Mouse (Mus musculus): ENCODE measurements around the gene Casp8ap2. TPM values are rescaled to one million over a fixed set of nuclear protein-coding genes. Genes with fewer than 3 reads are reported as not detected.

The Casp8ap2 gene
- total RNA-seq, 4 experiments from 2014 or later = 9.6 to 11.3 (median 10.1) TPM

DNA sequence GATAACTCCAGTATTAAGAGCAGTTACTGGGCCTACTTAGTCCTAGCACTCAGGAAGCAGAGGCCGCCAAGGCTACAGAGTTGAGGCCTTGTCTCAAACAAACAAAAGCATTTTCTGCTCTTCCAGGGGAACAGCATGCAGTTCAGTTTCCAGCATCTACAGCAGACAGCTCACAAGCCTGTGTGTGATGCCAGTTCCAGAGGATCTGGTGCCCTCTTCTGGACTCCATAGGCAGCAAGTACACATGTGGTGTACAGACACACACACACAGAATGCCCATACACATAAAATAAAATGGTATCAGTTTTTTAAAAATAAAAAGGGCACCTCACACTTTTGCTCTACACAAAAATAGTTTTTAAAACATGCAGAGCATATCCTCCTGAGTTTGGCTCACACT lies 53.0 kb downstream of the Casp8ap2 start:
- no peak for DNase-seq (ENCODE audit: low spot score in 2 of 2)

DNA sequence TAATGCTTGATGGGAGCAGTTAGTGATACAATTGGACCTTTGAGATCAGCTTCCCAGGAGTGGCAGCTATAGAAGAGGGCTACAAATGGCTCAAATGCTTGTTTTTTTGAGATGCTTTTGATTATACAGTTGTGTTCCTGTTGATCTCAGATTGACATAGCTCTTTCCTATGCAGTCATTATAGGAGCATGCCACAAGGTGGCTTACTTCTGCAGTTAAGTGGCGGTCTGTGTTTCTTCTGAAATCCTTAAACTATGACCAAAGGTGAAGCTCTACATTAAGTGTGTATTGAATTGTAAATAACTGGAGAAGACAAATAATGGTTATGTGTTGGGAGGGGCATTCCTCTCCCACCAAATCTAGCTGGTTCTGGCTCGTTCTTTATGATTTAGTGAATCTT lies 54.6 kb downstream of the Casp8ap2 start:
- no peak for DNase-seq (ENCODE audit: low spot score in 2 of 2)

- DNase-seq (ENCODE audit: low spot score in 2 of 2) = no peak
Observed at GRCm38 (mm10) chr4:32674025-32674424, 58.8 kb downstream of the Casp8ap2 start.

DNA sequence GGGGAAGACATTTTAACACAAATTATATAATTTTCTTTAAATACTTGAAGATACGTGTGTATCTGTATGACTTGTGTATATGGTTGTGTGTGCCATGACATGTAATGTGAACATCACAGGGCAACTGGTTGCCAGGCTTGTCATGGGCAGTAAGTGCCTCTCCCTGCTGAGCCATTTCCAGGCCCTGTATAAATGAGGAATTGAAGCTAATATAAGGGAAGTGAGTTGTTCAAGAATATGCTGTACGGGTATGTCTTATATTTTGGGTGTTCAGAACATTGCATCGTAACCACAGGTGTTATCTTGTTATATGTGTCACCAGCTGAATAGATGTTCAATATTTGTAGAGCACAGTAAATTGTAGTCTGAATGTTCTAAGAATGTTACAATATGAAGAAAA lies 62.2 kb downstream of the Casp8ap2 start:
- DNase-seq (ENCODE audit: low spot score in 2 of 2) = no peak

DNA sequence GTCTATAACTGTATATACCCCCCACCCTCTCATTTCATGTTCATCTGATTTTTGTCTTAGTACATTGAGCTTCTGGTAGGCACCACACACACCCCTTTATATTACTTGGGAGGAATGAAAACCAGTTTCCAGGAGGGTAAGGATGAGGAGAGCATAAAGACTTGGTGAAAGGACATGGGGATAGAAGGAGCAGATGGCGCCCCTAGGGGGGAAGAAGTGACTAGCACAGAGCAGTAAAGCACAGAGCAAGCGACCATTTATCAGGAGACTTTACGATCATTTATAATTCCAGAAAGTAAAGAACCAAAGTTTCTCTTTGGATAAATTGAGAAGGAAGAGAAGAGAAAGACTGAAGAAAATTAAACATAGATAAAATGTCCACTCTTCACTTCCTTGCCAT lies 65.6 kb downstream of the Casp8ap2 start:
- no peak for DNase-seq (ENCODE audit: low spot score in 2 of 2)

DNA sequence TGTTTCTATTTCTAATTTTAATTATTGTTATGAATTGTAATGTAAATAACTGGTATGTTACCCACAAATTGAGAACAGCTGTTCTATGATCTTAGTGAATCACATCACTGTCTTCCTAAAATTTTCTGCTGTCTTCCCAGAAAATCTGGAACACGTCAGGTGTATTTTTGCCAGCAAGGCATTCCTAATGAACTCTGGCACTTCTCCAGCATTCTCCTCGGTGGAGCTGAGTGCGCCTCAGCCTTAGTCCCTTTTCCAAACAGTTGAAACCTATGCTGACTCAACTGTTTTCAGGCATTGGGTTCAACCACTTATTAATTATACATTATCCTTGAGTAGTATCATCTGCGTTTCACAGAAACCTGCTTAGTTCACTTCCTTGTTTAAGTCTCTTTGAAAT lies 67.2 kb downstream of the Casp8ap2 start:
- no peak for DNase-seq (ENCODE audit: low spot score in 2 of 2)

GRCm38 (mm10) chr4:32683061-32683582 lies 67.9 kb downstream of the Casp8ap2 start:
- DNase-seq (ENCODE audit: low spot score in 2 of 2) = no peak

Other genes starting within 250 kb of the Casp8ap2 start
- gene Gja10, start 12.7 kb upstream of the Casp8ap2 start, total RNA-seq (2022) = not detected
- gene Mdn1, start 41.7 kb downstream of the Casp8ap2 start, total RNA-seq (2022) = 10 to 100 TPM; 24.0 to 32.3 (median 28.6) TPM
- gene Lyrm2, start 184.8 kb downstream of the Casp8ap2 start, total RNA-seq (2022) = 10 to 100 TPM; 31.0 to 42.0 (median 40.2) TPM